Mouse (Mus musculus) stomach, postnatal 0 days (tissue): ENCODE measurements around the gene Eif2b4. TPM values are rescaled to one million over a fixed set of nuclear protein-coding genes. Genes with fewer than 3 reads are reported as not detected.

Experiments
- ATAC-seq: fragments of 200-750 bp; cut with Nextera tagmentation; 2 replicates; pipeline ENCODE4 v1.8.0; 2017; ENCODE audit not compliant: low FRiP score, low TSS enrichment
- DNase-seq: peaks from one replicate; pipeline ENCODE4 v3.0.0-alpha.2; 2016; ENCODE audit warnings: low spot score
- H3K27ac ChIP-seq: fragments of 300-500 bp; sonication (generic); replicated peaks from 2 replicates; pipeline ENCODE4 v1.5.1; 2014; ENCODE audit warnings: mild to moderate bottlenecking, control low read depth
- H3K27me3 ChIP-seq: fragments of 300-500 bp; sonication (generic); 2 replicates; pipeline ENCODE4 v1.6.1; 2014; ENCODE audit warnings: low read length; ENCODE audit not compliant: control insufficient read depth, insufficient read depth
- H3K36me3 ChIP-seq: fragments of 300-500 bp; sonication (generic); 2 replicates; pipeline ENCODE4 v1.6.1; 2014; ENCODE audit warnings: low read length, mixed read lengths; ENCODE audit not compliant: control insufficient read depth, insufficient read depth
- H3K4me1 ChIP-seq: fragments of 300-500 bp; sonication (generic); replicated peaks from 2 replicates; pipeline ENCODE4 v1.6.1; 2014; ENCODE audit warnings: antibody characterized with exemption; ENCODE audit not compliant: control insufficient read depth, insufficient read depth
- H3K4me2 ChIP-seq: fragments of 300-500 bp; sonication (generic); replicated peaks from 2 replicates; pipeline ENCODE4 v1.6.1; 2014; ENCODE audit warnings: low read depth, mild to moderate bottlenecking, control low read depth, moderate library complexity
- H3K4me3 ChIP-seq: fragments of 300-500 bp; sonication (generic); 2 replicates; pipeline ENCODE4 v1.5.1; 2014; ENCODE audit warnings: low read depth, low read length, control low read depth
- H3K9ac ChIP-seq: fragments of 300-500 bp; sonication (generic); 2 replicates; pipeline ENCODE4 v1.6.1; 2014; ENCODE audit warnings: mild to moderate bottlenecking, low read length, control low read depth, mixed read lengths
- H3K9me3 ChIP-seq: fragments of 300-500 bp; sonication (generic); 2 replicates; pipeline ENCODE4 v1.6.1; 2016; ENCODE audit warnings: low read length; ENCODE audit not compliant: control insufficient read depth
- CTCF ChIP-seq: IDR thresholded peaks from 2 replicates; pipeline ENCODE4 v1.5.1; 2016; ENCODE audit warnings: antibody characterized with exemption, low read depth, mild to moderate bottlenecking, moderate library complexity
- EP300 ChIP-seq: optimal IDR thresholded peaks from 2 replicates; pipeline ENCODE3; 2016; ENCODE audit warnings: antibody characterized with exemption
- WGBS: fragments of 180-500 bp; shearing (Covaris S2); extraction: QIAGEN DNeasy Blood & Tissue Kit; methylation state at CpG from one replicate; pipeline ENCODE4 v1.1.7; 2014; 5-methylcytosine and 5-hydroxymethylcytosine counted together
- polyA plus RNA-seq: library from polyadenylated mRNA; unstranded; fragments of >200 nt; fragmentation: Nextera tagmentation; extraction: Ambion mirVana; gene quantifications from 2 replicates; pipeline ENCODE4 v1.2.1, GENCODE M21; 2015

Eif2b4 gene
- 44.2 and 47.7 TPM in 2 replicates for polyA plus RNA-seq

DNA sequence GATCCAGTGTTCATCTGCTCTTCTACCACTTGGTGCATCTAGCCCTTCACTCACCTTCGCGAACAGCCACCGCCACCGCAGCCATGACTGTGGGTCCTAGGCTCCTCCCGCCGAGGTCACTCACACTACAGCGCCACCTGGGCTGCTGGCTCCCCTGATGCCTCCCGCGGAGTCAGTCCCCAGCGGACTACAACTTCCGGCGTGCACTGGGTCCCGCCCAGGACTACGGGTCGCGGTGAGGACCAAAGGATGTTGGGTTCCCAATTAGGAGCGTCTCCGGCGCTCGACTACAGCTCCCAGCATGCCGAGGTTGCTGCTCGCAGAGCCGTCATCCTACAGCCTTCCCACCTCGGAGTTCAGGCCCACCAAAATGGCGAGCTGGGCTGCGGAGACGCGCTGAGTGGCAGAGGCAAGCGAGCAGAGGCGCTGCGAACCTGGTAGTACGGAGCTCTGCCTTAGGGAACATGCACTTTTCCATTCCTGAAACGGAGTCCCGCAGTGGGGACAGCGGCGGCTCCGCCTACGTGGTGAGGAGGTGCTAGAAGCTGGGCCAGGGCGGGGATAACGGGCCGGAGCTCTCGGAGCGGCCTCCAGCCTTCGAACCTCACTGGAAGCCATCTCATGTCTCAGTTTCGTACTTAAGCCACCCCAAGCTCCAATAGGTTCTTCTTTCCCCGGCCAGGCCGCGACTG lies at the start of gene Eif2b4, which contains the start of gene Snx17:
TSS of gene Eif2b4 (minus strand) at position 492 of the 692 bp plus-strand sequence.
TSS of gene Snx17 (plus strand) at position 289 of the 692 bp plus-strand sequence.
- TF ChIP-seq EP300 (no peak), CTCF (peak; percentile 82)
- peak within 1 kb of the TSS; percentile 93 for H3K27ac ChIP-seq
- 0% methylated on average over 48 of the region's 48 CpGs for WGBS
- H3K4me3 ChIP-seq = peak within 1 kb of the TSS; percentile 87
- H3K9me3 ChIP-seq = no peaks in the 10 kb centered on the region
- peak within 1 kb of the TSS; percentile 87 for H3K9ac ChIP-seq
- H3K4me2 ChIP-seq = peak within 1 kb of the TSS; percentile 80
- DNase-seq (peak; percentile 99), ATAC-seq (peak; percentile 95)
- H3K36me3 ChIP-seq = peaks cover 33% of the 10 kb centered on the region
- H3K27me3 ChIP-seq = no peaks in the 10 kb centered on the region
- 0 out of 2 replicates have a peak, but pooled peaks cover 3% of the 10 kb centered on the region for H3K4me1 ChIP-seq

- Histone ChIP-seq H3K4me1 (0 out of 2 replicates have a peak, but pooled peaks cover 2% of the 10 kb centered on the region), H3K4me2 (peak overlapping the region; percentile 66), H3K27ac (no peak overlapping the region), H3K27me3 (no peaks in the 10 kb centered on the region), H3K9ac (peak overlapping the region; percentile 99), H3K4me3 (peak overlapping the region; percentile 96), H3K9me3 (no peaks in the 10 kb centered on the region), H3K36me3 (peaks cover 22% of the 10 kb centered on the region)
- DNase-seq = no peak
- WGBS = 19% methylated on average over 10 of the region's 10 CpGs
- ATAC-seq = no peak
- TF ChIP-seq CTCF = no peak
- no peak for TF ChIP-seq EP300
Observed at GRCm38 (mm10) chr5:31242191-31242590, 49.0 kb upstream of the Eif2b4 start.

DNA sequence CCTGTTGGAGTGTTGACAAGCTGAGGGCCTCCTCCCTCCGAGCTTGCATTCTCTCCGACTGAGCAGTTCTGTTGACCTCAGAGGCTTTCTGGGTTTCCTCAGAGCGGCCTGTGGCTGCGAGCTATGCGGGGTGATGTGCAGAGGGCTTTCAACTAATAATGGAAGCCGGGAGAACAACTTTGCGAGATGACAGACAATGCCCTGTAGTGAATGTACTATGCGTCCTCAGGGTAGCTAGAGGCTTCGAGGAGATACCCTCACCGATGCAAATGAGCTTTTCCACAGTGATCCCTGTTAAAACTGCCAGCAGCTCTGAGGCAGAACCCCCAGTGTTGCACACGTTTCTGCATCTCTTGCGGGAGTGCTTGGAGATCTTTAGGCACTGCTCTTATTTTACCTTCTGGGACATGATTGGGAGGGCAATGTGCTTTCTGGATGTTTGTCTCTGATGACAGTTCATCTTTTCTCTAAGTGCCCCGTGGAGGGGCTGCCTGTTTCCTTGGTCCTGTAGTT lies 48.3 kb upstream of the Eif2b4 start:
- WGBS = under 1% methylated on average over 13 of the region's 13 CpGs
- peak overlapping the region; percentile 99 for H3K27ac ChIP-seq
- 0 out of 2 replicates have a peak, but pooled peaks cover 2% of the 10 kb centered on the region for H3K4me1 ChIP-seq
- H3K4me3 ChIP-seq = peak overlapping the region; percentile 96
- no peaks in the 10 kb centered on the region for H3K9me3 ChIP-seq
- TF ChIP-seq CTCF = no peak
- no peak for TF ChIP-seq EP300
- no peak for DNase-seq
- no peaks in the 10 kb centered on the region for H3K27me3 ChIP-seq
- H3K9ac ChIP-seq = peak overlapping the region; percentile 99
- H3K36me3 ChIP-seq = peaks cover 21% of the 10 kb centered on the region
- no peak for ATAC-seq
- peak overlapping the region; percentile 66 for H3K4me2 ChIP-seq

GRCm38 (mm10) chr5:31240637-31241521 lies 47.6 kb upstream of the Eif2b4 start, which contains the start of the genes Nrbp1 and Gm9970:
Gene Nrbp1 (plus strand): TSS chr5:31240864.
Gene Gm9970 (minus strand): TSS chr5:31241232.
- no peaks in the 10 kb centered on the region for H3K9me3 ChIP-seq
- peak within 1 kb of the TSS; percentile 66 for H3K4me2 ChIP-seq
- peaks cover 15% of the 10 kb centered on the region; the same call in 1 of the 2 replicates for H3K36me3 ChIP-seq
- peak within 1 kb of the TSS; percentile 99 for H3K9ac ChIP-seq
- H3K4me3 ChIP-seq = peak within 1 kb of the TSS; percentile 96
- 0 out of 2 replicates have a peak, but pooled peaks cover 2% of the 10 kb centered on the region for H3K4me1 ChIP-seq
- ATAC-seq = peak; percentile 98
- 1% methylated on average over 67 of the region's 103 CpGs for WGBS
- peak; percentile 97 for DNase-seq
- H3K27ac ChIP-seq = peak within 1 kb of the TSS; percentile 99
- TF ChIP-seq CTCF (peak; percentile 29; the same call in 1 of the 2 replicates), EP300 (no peak)
- no peaks in the 10 kb centered on the region for H3K27me3 ChIP-seq

DNA sequence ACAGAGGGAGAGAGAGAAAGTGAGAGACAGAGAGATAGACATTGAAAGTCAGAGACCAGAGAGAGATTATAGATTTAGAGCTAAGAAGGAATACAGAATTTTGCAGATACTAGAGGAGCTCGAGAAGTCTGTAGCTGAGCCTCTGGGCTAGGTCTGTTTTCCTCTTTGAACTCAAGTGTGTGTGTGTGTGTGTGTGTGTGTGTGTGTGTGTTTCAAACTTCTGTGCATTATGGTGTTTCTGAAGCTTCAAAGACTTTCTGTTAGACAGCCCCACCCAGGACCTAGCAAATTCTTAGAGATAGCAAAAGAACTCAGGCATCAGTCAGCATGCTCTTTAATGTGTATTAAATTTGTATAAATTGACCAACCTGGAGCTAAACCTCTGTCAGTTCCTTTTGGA lies 33.4 kb upstream of the Eif2b4 start:
- 70% methylated on average over 1 of the region's 1 CpGs for WGBS
- H3K27me3 ChIP-seq = no peaks in the 10 kb centered on the region
- DNase-seq (no peak), ATAC-seq (no peak)
- no peaks in the 10 kb centered on the region for H3K36me3 ChIP-seq
- no peak overlapping the region for H3K4me3 ChIP-seq
- H3K9ac ChIP-seq = no peak overlapping the region
- H3K4me2 ChIP-seq = no peak overlapping the region
- no peak for TF ChIP-seq EP300
- TF ChIP-seq CTCF = no peak
- H3K9me3 ChIP-seq = no peaks in the 10 kb centered on the region
- no peak overlapping the region for H3K27ac ChIP-seq
- no peaks in the 10 kb centered on the region for H3K4me1 ChIP-seq
